Mouse (Mus musculus) heart, postnatal 0 days (tissue): ENCODE measurements around the gene Amfr.

ENCODE experiments used
- CTCF ChIP-seq: IDR thresholded peaks from 2 replicates; pipeline ENCODE4 v1.5.1; 2016; ENCODE audit warnings: antibody characterized with exemption, control low read depth, low read depth
- EP300 ChIP-seq: IDR thresholded peaks from 2 replicates; pipeline ENCODE4 v1.6.1; 2016; ENCODE audit warnings: antibody characterized with exemption, low read depth

- TF ChIP-seq CTCF: no peak
- no peak for TF ChIP-seq EP300
These were observed 79.4 kb downstream of the Amfr start for GRCm38 (mm10) chr8:93933288-93933687.
